Mouse (Mus musculus): ENCODE data around the gene Vmn2r59.
"Not testable (repeated sequence)": the region's sequence is repeated elsewhere in the genome, so short reads cannot be mapped to it uniquely, and the experiment has no call there.

Vmn2r59 gene

DNA sequence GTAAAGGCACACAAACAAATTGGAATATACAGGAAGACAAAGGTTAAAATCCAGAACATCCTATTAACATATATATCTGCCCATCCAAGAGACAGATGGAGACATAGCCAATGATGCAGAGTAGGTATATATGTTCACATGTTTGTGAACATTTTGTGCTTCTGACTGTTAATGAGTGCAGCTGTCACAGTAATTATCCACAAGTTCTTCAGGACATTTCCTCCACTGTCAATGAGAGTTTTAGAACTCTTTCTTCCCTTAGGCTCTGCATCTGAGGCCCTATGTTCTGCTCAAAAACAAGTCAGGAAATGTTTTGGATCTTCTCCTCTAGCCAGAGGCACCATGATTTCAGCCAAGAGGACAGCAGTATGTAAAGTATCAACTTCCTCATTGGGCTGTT is at the start of gene Vmn2r59:
Gene Vmn2r59 (minus strand): TSS at position 101 of the 400 bp plus-strand sequence.
- no peak for DNase-seq

DNA sequence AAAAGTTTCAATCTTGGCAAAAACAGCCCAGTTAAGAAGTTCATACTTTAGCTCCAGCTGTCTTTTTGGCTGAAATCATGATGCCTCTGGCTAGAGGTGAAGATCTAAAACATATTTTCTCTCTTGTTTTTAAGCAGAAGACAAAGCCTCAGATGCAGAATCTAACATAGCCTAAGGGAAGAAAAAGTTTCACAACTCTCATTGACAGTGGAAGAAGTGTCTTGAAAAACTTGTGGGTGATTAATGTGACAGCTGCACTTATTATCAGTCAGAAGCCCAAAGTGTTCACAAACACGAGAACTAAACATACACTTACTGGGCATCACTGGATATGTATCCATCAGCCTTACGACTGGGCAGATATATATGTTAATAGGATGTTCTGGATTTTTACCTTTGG is 48.6 kb upstream of the Vmn2r59 start, which contains the start of gene Vmn2r60:
Gene Vmn2r60 (plus strand): TSS at position 301 of the 400 bp plus-strand sequence.
- DNase-seq, result no peak

DNA sequence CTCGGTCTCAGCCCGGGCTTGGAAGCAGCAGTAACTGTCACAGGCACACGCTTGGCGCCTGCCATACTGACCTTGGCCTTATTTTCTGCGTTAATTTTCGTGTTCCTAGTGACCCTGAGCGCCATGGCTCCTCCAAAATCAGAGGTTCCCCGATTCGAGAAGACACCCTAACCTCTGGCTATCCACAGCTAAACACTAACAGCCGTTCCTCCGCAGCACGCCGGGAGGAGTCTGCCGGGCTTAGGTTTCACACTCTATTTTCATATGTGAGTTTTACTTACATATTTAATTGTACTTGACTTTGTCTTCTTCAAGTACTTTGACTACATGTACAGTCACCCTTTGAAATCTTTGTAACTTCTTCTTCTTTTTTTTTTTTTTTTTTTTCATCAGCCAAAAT is 48.2 kb upstream of the Vmn2r59 start:
- not testable (repeated sequence) for DNase-seq
